Mouse (Mus musculus): Measurements from ENCODE around the gene Nt5dc3. TPM values are rescaled to one million over a fixed set of nuclear protein-coding genes. Genes with fewer than 3 reads are reported as not detected.
A peak's percentile ranks its signal among the peaks of the same experiment; 100 is the strongest.

Gene Nt5dc3
- total RNA-seq, 2 experiments from 2014 or later = 39.3 to 46.3 TPM

DNA sequence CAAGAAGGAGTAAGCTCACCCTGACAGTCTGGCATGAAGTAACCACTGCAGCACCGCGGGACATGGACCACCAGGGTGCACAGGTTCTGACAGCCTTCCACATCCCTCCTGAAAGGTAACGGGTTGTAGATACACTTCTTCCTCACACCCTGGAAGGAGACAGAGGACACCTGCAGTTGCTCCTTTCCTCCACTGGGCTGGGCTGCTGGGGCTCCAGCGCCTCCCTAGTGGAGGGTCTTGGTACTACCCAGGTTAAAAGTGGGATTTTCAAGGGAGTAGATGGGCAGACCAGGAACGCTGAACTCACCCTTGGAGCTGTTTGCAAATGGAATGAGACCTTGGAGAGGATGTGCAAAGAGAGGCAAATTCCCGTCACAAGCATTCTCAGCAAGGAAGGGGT is 84.6 kb downstream of the Nt5dc3 start:
- no peak for DNase-seq (ENCODE audit: low spot score in 2 of 2)

DNA sequence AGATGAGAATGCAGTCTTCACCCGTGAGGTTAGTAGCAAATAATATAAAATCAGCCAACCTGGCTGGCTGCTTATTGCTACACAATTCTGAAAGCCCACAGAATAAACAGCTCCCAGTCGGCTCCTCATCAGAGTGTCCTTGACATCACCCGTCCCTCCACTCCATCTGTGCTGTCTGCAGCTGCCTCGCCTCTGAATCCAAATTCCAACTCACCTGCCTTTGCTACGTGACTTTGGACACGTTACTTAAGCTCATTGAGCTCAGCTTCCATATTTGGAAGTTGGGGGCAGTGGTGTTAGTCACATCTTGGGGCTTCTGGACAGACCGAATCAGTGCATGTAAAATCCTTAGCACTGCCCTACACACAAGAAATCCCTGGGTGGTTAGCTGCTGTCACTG is 93.3 kb downstream of the Nt5dc3 start:
- no peak for DNase-seq (ENCODE audit: low spot score in 2 of 2)

DNA sequence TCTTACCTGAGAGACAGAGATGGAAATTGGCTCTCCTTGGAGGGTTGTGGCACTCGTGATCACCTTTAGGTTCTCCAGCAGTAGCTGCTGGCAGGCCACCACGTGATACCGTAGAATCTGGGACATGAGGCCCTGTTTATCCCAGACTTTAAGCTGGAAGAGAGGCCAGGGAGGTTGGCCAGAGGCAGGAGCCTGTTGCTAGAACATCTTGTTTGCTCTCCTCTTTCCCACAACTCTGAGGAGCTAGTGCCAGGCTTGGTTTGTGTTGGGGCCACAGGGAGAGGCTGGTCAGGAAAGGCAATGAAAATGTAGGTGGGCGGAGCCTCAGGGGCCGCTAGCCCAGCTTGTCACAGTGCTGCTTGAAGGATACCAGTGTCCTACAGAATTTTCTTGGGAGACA is 93.8 kb downstream of the Nt5dc3 start:
- DNase-seq (ENCODE audit: low spot score in 2 of 2) = no peak

DNA sequence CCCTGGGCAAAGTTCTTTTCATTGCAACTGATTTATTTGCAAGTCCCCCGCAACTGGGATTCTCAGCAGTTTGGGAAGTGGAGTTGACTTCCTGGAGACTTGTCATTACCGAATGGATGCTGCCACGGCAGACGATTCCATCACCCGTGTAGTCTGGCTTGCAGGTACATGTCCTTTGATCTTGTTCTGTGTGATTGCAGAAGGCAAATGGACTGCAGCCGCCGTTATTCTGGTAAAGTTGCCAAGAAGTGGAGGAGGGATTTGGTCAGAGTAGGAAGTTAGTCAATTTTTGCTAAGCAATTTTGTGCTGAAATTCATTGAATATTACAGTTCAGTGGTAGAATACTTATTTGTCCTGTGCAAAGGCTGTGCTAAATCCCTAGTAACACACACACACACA is 99.9 kb downstream of the Nt5dc3 start:
- no peak for DNase-seq (ENCODE audit: low spot score in 2 of 2)

DNA sequence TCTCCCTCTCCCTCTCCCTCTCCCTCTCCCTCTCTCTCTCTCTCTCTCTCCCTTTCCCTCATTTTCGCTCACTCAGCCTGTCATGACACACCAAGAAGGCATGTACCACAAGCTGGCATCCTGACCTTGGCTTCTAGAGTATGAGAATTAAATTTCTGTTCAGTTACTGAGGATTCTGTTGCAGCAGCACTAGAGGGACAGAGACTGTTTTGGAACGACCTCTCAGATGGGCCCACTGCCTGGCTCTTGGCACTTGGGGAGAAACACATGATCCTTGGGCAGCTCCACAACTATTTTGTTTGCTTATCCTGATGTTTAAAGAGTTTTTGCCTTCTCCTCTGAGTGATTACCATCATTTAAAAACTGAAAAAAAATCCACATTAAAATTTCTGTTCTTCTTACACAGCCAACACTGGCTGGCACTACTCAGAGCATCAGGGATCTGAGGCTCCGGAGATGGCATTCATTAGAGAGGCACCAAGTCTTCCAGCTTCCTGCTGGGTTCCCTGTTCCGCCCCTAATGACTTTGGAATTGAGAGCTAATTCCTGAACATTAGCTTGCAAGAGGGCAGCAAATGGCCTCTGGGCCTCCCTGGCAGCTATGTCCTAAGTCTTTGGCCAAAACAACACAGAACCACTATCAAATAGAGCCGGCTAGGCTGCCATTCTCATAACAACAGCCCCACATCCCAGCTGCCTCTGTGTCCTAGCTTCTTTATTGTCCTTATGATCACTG is 101.4 kb downstream of the Nt5dc3 start:
- peak in 1 of 2 experiments; percentile 17 for DNase-seq (ENCODE audit: low spot score in 2 of 2)

DNA sequence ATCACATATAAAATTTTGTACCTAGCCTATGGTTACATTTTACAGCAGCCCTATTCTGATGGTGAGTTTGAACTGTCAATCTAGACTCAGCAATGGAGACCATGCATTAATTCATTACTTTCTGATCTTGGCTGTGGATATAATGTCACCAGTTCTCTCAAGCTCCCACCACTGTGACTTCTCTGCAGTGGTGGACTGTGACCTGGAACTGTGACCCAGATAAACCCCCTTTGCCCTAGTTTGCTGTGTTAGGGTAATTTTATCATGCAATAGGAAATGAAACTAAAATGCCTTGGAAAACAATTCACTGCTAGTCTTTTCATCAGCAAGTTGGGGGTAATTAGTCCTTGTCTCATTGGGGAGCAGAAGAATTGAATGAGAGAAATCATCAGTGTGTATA is 102.6 kb downstream of the Nt5dc3 start:
- DNase-seq (ENCODE audit: low spot score in 2 of 2) = no peak

DNA sequence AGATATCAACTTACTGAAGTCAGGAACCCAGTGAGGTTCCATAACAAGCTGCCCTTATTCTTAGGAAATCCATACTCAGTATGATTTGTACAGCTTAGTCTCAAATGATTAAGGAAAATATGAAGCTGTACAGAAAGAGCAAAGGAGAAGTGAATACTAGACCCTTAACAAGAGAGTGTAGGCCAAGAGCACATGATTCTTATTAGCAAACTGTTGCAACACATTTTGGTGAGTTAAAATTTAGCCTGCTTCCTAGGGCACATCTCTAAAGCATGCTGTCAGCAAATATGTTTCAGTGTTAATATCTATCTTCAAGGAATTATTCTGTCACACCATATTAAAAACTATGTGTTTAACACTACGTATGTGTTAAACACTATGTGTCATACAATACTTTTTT is 107.6 kb downstream of the Nt5dc3 start:
- no peak for DNase-seq (ENCODE audit: low spot score in 2 of 2)

Other genes with a start within 250 kb of the Nt5dc3 start
- 100 to 1,000 TPM; 593 to 704 TPM for gene Hsp90b1, start 73.5 kb upstream of the Nt5dc3 start, total RNA-seq (2021)
- gene Ttc41, start 73.2 kb upstream of the Nt5dc3 start, total RNA-seq (2021) = 1 to 10 TPM; 2.3 to 3.1 TPM
- gene Gm49358, start 15.0 kb upstream of the Nt5dc3 start, total RNA-seq (2021) = 10 to 100 TPM; 12.4 to 15.9 TPM
- gene Stab2, start 229.0 kb downstream of the Nt5dc3 start, total RNA-seq (2021) = under 1 TPM; 0.03 to 0.22 TPM

Data from adrenal gland, adult 18-20 months (tissue).